Mouse (Mus musculus): Measurements from ENCODE around the gene Col16a1. TPM values are rescaled to one million over a fixed set of nuclear protein-coding genes. Genes with fewer than 3 reads are reported as not detected.
A peak's percentile ranks its signal among the peaks of the same experiment; 100 is the strongest.

The Col16a1 gene
- polyA plus RNA-seq, 1 experiment: 4.4 TPM

DNA sequence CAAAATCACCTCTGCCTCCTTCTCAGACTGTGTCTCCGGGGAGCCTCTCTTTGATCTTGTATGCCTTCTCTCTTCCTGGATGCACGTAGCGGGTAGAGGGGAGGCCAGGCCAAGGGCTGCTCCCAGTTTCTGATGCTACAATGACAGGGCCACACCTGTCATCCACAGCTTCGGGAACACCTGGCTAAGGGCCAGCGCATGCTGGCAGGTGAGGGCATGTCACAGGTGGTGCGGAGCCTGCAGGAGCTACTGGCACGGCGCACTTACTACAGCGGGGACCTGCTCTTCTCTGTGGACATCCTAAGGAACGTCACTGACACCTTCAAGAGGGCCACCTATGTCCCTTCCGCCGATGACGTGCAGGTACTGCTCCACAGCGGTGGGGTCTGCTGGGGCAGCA, 38.6 kb upstream of the Col16a1 start:
- no peak for DNase-seq
- WGBS: 81% methylated on average over 14 of the region's 14 CpGs
- H3K27me3 ChIP-seq (ENCODE audit: control insufficient read depth, insufficient read depth, low read length): no peaks in the 10 kb centered on the region; the same call in 1 of the 2 replicates
- H3K4me3 ChIP-seq (ENCODE audit: control insufficient read depth, insufficient read depth, low read length): no peak overlapping the region
- no peak overlapping the region for H3K27ac ChIP-seq (ENCODE audit: control insufficient read depth, insufficient read depth, low read length)
- H3K36me3 ChIP-seq (ENCODE audit: control insufficient read depth, insufficient read depth, low read length): no peaks in the 10 kb centered on the region
- H3K4me1 ChIP-seq (replicated peaks; ENCODE audit: control insufficient read depth, insufficient read depth, low read length): peaks cover 15% of the 10 kb centered on the region
- no peak for TF ChIP-seq POLR2A (IDR thresholded peaks at IDR 0.05; ENCODE audit: control insufficient read depth, extremely low read depth, insufficient read depth, low read length, poor library complexity)
- no peak for TF ChIP-seq CTCF (IDR thresholded peaks at IDR 0.05; ENCODE audit: borderline replicate concordance, control insufficient read depth, extremely low read depth, insufficient read depth, low read length, poor library complexity)

DNA sequence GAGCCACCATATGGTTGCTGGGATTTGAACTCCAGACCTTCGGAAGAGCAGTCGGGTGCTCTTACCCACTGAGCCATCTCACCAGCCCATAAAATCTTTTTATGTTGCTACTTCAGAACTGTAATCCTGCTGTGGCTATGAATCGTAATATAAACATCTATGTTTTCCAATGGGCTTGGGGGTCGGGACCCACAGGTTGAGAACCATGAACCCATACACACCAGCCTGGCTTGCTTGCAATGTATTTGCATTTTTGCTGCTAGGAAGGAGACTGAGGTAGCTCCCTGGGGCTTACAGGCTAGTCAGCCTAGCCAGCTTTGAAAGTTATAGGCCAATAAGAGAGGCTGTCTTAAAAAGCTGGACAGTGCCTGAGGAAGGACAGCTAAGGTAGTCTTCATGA, 36.9 kb upstream of the Col16a1 start:
- Histone ChIP-seq H3K36me3 (ENCODE audit: control insufficient read depth, insufficient read depth, low read length) (no peaks in the 10 kb centered on the region), H3K4me1 (replicated peaks; ENCODE audit: control insufficient read depth, insufficient read depth, low read length) (peaks cover 18% of the 10 kb centered on the region), H3K27ac (ENCODE audit: control insufficient read depth, insufficient read depth, low read length) (no peak overlapping the region), H3K4me3 (ENCODE audit: control insufficient read depth, insufficient read depth, low read length) (no peak overlapping the region), H3K27me3 (ENCODE audit: control insufficient read depth, insufficient read depth, low read length) (no peaks in the 10 kb centered on the region; the same call in 1 of the 2 replicates)
- TF ChIP-seq POLR2A (IDR thresholded peaks at IDR 0.05; ENCODE audit: control insufficient read depth, extremely low read depth, insufficient read depth, low read length, poor library complexity) (no peak), CTCF (IDR thresholded peaks at IDR 0.05; ENCODE audit: borderline replicate concordance, control insufficient read depth, extremely low read depth, insufficient read depth, low read length, poor library complexity) (no peak)
- WGBS: 97% methylated on average over 4 of the region's 4 CpGs
- no peak for DNase-seq

DNA sequence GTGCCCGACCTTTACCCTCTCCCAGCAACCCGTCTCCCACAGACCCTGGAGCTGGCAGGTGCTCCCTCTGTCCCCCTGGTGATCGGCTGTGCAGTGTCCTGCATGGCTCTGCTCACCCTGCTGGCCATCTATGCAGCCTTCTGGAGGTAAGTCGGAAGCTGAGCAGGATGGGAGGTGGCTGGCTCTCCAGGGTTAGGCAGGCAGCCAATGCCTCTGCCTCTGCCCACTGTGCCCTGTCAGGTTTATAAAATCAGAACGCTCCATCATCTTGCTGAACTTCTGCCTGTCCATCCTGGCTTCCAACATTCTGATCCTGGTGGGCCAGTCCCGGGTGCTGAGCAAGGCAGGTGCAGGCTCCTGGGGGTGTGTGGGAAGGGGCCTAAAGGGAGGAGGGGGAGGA, 35.4 kb upstream of the Col16a1 start:
- DNase-seq: no peak
- H3K36me3 ChIP-seq (ENCODE audit: control insufficient read depth, insufficient read depth, low read length): no peaks in the 10 kb centered on the region
- no peak overlapping the region for H3K27ac ChIP-seq (ENCODE audit: control insufficient read depth, insufficient read depth, low read length)
- WGBS: 88% methylated on average over 6 of the region's 6 CpGs
- no peaks in the 10 kb centered on the region for H3K27me3 ChIP-seq (ENCODE audit: control insufficient read depth, insufficient read depth, low read length)
- H3K4me1 ChIP-seq (replicated peaks; ENCODE audit: control insufficient read depth, insufficient read depth, low read length): peaks cover 26% of the 10 kb centered on the region
- H3K4me3 ChIP-seq (ENCODE audit: control insufficient read depth, insufficient read depth, low read length): no peak overlapping the region
- TF ChIP-seq CTCF (IDR thresholded peaks at IDR 0.05; ENCODE audit: borderline replicate concordance, control insufficient read depth, extremely low read depth, insufficient read depth, low read length, poor library complexity): no peak
- no peak for TF ChIP-seq POLR2A (IDR thresholded peaks at IDR 0.05; ENCODE audit: control insufficient read depth, extremely low read depth, insufficient read depth, low read length, poor library complexity)

GRCm38 (mm10) chr4:130013111-130013510, 34.5 kb upstream of the Col16a1 start:
- Histone ChIP-seq H3K4me3 (ENCODE audit: control insufficient read depth, insufficient read depth, low read length) (no peak overlapping the region), H3K27ac (ENCODE audit: control insufficient read depth, insufficient read depth, low read length) (no peak overlapping the region), H3K36me3 (ENCODE audit: control insufficient read depth, insufficient read depth, low read length) (no peaks in the 10 kb centered on the region), H3K4me1 (replicated peaks; ENCODE audit: control insufficient read depth, insufficient read depth, low read length) (peaks cover 35% of the 10 kb centered on the region), H3K27me3 (ENCODE audit: control insufficient read depth, insufficient read depth, low read length) (no peaks in the 10 kb centered on the region)
- TF ChIP-seq POLR2A (IDR thresholded peaks at IDR 0.05; ENCODE audit: control insufficient read depth, extremely low read depth, insufficient read depth, low read length, poor library complexity): no peak
- TF ChIP-seq CTCF (IDR thresholded peaks at IDR 0.05; ENCODE audit: borderline replicate concordance, control insufficient read depth, extremely low read depth, insufficient read depth, low read length, poor library complexity): no peak
- DNase-seq: no peak
- WGBS: 81% methylated on average over 10 of the region's 10 CpGs

DNA sequence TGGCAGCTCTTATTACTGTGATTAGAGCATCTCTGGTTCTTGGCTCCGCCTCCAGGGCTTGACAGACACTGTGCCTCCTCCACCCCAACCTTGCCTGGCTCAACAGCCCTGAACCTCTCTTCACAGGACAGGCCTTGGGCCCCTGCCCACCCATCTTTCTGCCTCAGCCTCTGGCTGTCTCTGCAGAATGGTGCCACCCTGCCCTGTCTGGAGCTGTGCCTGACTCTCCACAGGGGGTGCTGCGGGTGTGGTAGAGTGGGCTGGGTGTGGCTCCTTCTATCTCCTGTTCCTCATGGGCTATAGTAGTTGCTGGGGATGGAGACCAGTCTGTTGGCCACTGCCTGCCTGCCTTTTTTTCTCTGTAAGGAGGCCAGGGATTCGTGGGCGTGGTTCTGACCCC, 31.6 kb upstream of the Col16a1 start:
- Histone ChIP-seq H3K4me3 (ENCODE audit: control insufficient read depth, insufficient read depth, low read length) (no peak overlapping the region), H3K27me3 (ENCODE audit: control insufficient read depth, insufficient read depth, low read length) (no peaks in the 10 kb centered on the region)

GRCm38 (mm10) chr4:130017036-130017674, 30.5 kb upstream of the Col16a1 start:
- Histone ChIP-seq H3K4me3 (ENCODE audit: control insufficient read depth, insufficient read depth, low read length) (peak overlapping the region; percentile 46), H3K4me1 (replicated peaks; ENCODE audit: control insufficient read depth, insufficient read depth, low read length) (peaks cover 41% of the 10 kb centered on the region), H3K36me3 (ENCODE audit: control insufficient read depth, insufficient read depth, low read length) (no peaks in the 10 kb centered on the region), H3K27me3 (ENCODE audit: control insufficient read depth, insufficient read depth, low read length) (no peaks in the 10 kb centered on the region), H3K27ac (ENCODE audit: control insufficient read depth, insufficient read depth, low read length) (peak overlapping the region; percentile 30; the same call in 1 of the 2 replicates)
- DNase-seq: peak; percentile 45
- 12% methylated on average over 18 of the region's 18 CpGs for WGBS
- TF ChIP-seq CTCF (IDR thresholded peaks at IDR 0.05; ENCODE audit: borderline replicate concordance, control insufficient read depth, extremely low read depth, insufficient read depth, low read length, poor library complexity) (no peak), POLR2A (IDR thresholded peaks at IDR 0.05; ENCODE audit: control insufficient read depth, extremely low read depth, insufficient read depth, low read length, poor library complexity) (no peak)

More for the DNA sequence above, 31.6 kb upstream of the Col16a1 start:
- Histone ChIP-seq H3K27ac (ENCODE audit: control insufficient read depth, insufficient read depth, low read length) (no peak overlapping the region), H3K36me3 (ENCODE audit: control insufficient read depth, insufficient read depth, low read length) (no peaks in the 10 kb centered on the region), H3K4me1 (replicated peaks; ENCODE audit: control insufficient read depth, insufficient read depth, low read length) (peaks cover 41% of the 10 kb centered on the region)
- WGBS: 90% methylated on average over 4 of the region's 4 CpGs
- TF ChIP-seq POLR2A (IDR thresholded peaks at IDR 0.05; ENCODE audit: control insufficient read depth, extremely low read depth, insufficient read depth, low read length, poor library complexity) (no peak), CTCF (IDR thresholded peaks at IDR 0.05; ENCODE audit: borderline replicate concordance, control insufficient read depth, extremely low read depth, insufficient read depth, low read length, poor library complexity) (no peak)
- DNase-seq: no peak

Data from thymus, adult 2 months (tissue).